Mouse (Mus musculus) Patski (cell line): ENCODE data around the gene Alyref2. TPM values are rescaled to one million over a fixed set of nuclear protein-coding genes. Genes with fewer than 3 reads are reported as not detected.
A peak's percentile ranks its signal among the peaks of the same experiment; 100 is the strongest.

Experiments
- ATAC-seq: fragments of 100-300 bp; one replicate; pipeline ENCODE4 v1.8.0; 2021
- CTCF ChIA-PET: fragments of 350-600 bp; sonication (Branson Sonifier 250); formaldehyde crosslinking; loops from one replicate; lab custom pipeline; 2022; ENCODE audit warnings: inconsistent platforms; lab: Charles Lee
- POLR2A ChIA-PET: fragments of 350-600 bp; sonication (Branson Sonifier 250); formaldehyde crosslinking; loops from one replicate; lab custom pipeline; 2022; ENCODE audit warnings: antibody characterized with exemption, inconsistent platforms; lab: Charles Lee
- DNase-seq: peaks from one replicate; pipeline ENCODE4 v3.0.0-alpha.2; 2011; ENCODE audit warnings: low read depth, low spot score
- H3K27me3 ChIP-seq: fragments of 371-371 bp; one replicate; pipeline ENCODE4 v1.5.1; 2021
- CTCF ChIP-seq: fragments of 100-300 bp; IDR thresholded peaks from one replicate; pipeline ENCODE4 v1.5.1; 2021
- in situ Hi-C: fragments of 300-500 bp; cut with MboI; formaldehyde crosslinking; loops from 3 replicates; pipeline ENCODE4 v1.11.1; 2018; ENCODE audit warnings: low pct_unique_long_range_greater_than_20kb, mixed read lengths
- polyA plus RNA-seq: library from polyadenylated mRNA; unstranded; gene quantifications from one replicate; pipeline ENCODE4 v1.2.3, GENCODE M21; 2021

Gene Alyref2
- polyA plus RNA-seq, 1 experiment from 2014 or later = 5.5 TPM

DNA sequence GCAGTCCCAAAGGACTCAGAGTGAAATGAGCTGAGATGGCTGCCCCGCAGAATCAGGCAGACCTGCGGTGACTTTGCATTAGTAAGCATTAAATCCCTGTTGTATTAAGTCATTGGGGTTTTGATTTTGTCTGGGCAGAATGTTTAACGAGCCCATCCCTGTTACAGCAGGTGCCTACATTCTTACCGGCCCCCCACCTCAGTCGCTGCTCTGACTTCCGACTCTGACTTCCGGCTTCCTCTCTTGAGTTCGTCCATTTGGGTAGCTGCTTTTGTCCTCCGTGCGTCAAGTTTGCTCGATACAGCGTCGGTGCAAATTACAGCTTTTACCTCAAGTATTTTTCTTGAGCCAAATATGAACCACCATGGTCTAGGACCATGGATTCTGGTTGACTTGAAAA is 9.0 kb upstream of the Alyref2 start:
- POLR2A ChIA-PET = no interaction called here
- no peak for ATAC-seq
- H3K27me3 ChIP-seq = no peaks in the 10 kb centered on the region
- CTCF ChIA-PET = no interaction called here
- TF ChIP-seq CTCF = no peak
- in situ Hi-C loops = no loop called here
- no peak for DNase-seq

DNA sequence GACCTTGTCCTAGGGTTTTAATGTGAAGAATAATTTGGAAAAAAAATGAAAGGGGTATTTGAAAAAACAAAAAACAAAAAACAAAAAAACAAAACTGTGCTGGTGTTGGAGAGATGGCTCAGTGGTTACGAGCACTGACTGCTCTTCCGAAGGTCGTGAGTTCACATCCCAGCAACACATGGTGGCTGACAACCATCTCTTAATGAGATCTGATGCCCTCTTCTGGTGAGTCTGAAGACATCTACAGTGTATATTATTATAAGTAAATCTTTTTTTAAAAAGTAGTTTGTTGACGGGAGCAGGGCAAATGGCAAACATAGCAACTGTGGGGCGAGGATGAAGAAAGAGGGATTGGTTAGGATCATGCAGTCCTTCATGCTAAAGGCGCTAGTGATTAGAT is 7.9 kb upstream of the Alyref2 start:
- no peak for ATAC-seq
- CTCF ChIA-PET = interaction anchor here (0.7 to 1.0 kb wide), 3 partner anchors 30 to 170 kb away, joined by 3 to 5 read pairs (median 4); no protein-coding TSS in a partner anchor
- in situ Hi-C loops = no loop called here
- POLR2A ChIA-PET = no interaction called here
- no peak for TF ChIP-seq CTCF
- no peak for DNase-seq
- no peaks in the 10 kb centered on the region for H3K27me3 ChIP-seq

DNA sequence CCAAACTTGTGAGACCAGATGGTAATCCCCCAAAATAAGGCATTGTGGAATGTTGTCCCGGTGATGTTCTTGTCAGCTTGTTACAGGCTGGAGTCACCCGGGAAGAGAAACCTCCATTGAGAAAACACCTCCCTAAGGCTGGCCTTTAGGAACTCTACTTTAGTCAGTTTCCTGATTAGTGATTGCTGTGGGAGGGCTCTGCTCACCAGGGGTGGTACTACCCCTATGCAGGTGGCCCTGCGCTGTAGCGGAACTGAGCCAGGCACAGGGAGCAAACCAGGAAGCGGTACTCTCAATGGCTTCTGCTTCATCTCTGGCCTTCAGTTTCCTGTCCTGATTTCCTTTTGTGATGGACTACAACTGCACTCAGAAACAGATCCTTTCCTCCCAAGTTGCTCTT is 3.4 kb upstream of the Alyref2 start:
- TF ChIP-seq CTCF = no peak
- DNase-seq (no peak), ATAC-seq (no peak)
- in situ Hi-C loops = no loop called here
- no peaks in the 10 kb centered on the region for H3K27me3 ChIP-seq
- ChIA-PET CTCF (interaction anchor here (1.5 kb wide), 1 partner anchor 19 kb away, joined by 5 read pairs; no protein-coding TSS in a partner anchor), POLR2A (interaction anchor here (0.6 kb wide), 1 partner anchor 88 kb away, joined by 3 read pairs; no protein-coding TSS in a partner anchor)

GRCm38 (mm10) chr1:171501016-171501610 is 2.2 kb upstream of the Alyref2 start:
- no peaks in the 10 kb centered on the region for H3K27me3 ChIP-seq
- POLR2A ChIA-PET = no interaction called here
- no peak for TF ChIP-seq CTCF
- in situ Hi-C loops = no loop called here
- no peak for DNase-seq
- ATAC-seq = no peak
- CTCF ChIA-PET = interaction anchor here (0.8 to 2.0 kb wide), 8 partner anchors 11 to 173 kb away, joined by 3 to 8 read pairs (median 4); partner anchors contain the start of gene Dedd

DNA sequence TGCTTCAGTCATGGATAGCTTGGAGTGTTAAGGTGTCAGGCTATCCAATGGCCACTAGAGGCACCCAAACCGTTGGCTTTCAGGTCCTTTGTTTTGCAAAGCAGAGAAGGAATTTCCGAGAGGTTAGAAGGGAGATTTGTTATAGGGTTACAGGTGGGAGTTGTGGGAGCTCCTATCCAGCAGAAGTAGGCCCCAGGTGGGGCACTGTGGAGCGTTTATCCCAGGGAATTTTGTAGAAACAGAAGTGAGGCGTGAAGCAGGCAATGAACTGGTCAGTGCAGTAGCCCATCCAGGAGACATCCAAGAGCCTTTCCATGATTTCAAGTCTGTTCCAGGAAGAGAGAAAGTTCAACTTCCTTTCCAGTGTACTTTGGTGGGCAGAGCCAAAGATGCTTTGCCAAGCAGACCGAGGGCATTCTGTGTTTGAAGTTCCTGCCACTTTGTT is 1.6 kb upstream of the Alyref2 start:
- POLR2A ChIA-PET = interaction anchor here (0.6 kb wide), 1 partner anchor 138 kb away, joined by 3 read pairs; no protein-coding TSS in a partner anchor
- in situ Hi-C loops = no loop called here
- H3K27me3 ChIP-seq = no peaks in the 10 kb centered on the region
- CTCF ChIA-PET = interaction anchor here (0.8 to 2.0 kb wide), 8 partner anchors 11 to 173 kb away, joined by 3 to 8 read pairs (median 4); partner anchors contain the start of gene Dedd
- ATAC-seq (peak; percentile 37), DNase-seq (no peak)
- no peak for TF ChIP-seq CTCF

DNA sequence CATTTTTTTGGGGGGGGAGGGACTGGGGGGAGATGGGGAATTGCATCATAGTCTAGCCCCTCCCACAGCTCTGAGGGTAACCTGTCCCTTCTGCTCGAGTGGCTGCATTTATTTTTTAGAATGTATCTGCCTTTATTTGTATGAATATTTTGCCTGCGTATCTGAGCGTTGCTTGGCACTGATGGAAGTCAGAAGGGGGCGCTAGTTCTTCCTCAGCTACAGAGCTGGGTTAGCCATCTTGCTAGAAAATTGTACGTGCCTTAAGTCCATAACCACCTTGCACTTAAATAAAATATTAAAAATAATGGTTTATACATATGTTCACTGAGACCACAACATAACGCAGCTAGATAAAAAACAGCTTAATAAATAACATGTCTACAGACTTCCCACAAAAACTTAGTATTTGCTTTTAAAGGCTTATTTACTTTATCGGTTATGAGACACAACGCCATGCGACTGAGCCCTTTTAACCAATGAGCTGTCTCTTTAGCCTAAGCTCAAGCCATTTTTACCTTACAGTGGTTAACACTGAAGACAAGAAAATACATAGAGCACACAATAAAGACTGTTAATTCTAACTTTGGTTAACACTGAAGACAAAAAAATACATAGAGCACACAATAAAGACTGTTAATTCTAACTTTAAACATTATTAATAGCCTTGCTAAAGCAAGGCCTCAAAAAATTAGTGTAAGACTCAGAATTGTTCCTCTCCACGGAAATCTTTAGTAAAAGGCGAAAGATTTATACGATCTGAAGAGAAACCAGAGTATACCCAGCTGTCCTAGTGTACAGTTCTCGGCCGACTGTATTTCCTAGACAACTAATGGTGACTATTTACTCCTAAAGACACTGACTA is 659 bp upstream of the Alyref2 start:
- ATAC-seq (peak; percentile 52), DNase-seq (no peak)
- ChIA-PET POLR2A (interaction anchor here (0.6 kb wide), 1 partner anchor 139 kb away, joined by 3 read pairs; no protein-coding TSS in a partner anchor), CTCF (interaction anchor here (0.8 to 2.0 kb wide), 8 partner anchors 23 to 143 kb away, joined by 3 to 8 read pairs (median 4); no protein-coding TSS in a partner anchor)
- H3K27me3 ChIP-seq = no peaks in the 10 kb centered on the region
- TF ChIP-seq CTCF = no peak
- in situ Hi-C loops = no loop called here

DNA sequence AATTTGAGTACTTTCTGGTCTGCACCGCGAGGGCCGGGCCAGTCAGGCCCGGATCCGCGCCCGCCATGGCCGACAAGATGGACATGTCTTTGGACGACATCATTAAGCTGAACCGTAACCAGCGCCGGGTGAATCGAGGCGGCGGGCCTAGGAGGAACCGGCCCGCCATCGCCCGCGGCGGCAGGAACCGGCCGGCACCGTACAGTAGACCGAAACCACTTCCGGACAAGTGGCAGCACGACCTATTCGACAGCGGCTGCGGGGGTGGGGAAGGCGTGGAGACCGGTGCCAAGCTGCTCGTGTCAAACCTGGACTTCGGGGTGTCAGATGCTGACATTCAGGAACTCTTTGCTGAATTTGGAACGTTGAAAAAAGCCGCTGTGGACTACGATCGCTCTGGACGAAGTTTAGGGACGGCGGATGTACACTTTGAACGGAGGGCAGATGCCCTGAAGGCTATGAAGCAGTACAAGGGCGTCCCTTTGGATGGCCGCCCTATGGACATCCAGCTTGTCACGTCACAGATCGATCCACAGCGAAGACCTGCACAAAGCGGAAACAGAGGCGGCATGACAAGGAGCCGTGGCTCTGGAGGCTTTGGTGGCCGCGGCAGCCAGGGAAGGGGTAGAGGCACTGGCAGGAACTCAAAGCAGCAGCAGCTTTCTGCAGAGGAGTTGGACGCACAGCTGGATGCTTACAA is 464 bp downstream of the Alyref2 start:
- in situ Hi-C loops = no loop called here
- H3K27me3 ChIP-seq = no peaks in the 10 kb centered on the region
- DNase-seq = no peak
- peak; percentile 64 for ATAC-seq
- CTCF ChIA-PET = interaction anchor here (1.3 to 1.9 kb wide), 2 partner anchors 59 to 65 kb away, joined by 4 to 7 read pairs; no protein-coding TSS in a partner anchor
- no peak for TF ChIP-seq CTCF
- POLR2A ChIA-PET = interaction anchor here (1.4 kb wide), 1 partner anchor 10 kb away, joined by 6 read pairs; no protein-coding TSS in a partner anchor

DNA sequence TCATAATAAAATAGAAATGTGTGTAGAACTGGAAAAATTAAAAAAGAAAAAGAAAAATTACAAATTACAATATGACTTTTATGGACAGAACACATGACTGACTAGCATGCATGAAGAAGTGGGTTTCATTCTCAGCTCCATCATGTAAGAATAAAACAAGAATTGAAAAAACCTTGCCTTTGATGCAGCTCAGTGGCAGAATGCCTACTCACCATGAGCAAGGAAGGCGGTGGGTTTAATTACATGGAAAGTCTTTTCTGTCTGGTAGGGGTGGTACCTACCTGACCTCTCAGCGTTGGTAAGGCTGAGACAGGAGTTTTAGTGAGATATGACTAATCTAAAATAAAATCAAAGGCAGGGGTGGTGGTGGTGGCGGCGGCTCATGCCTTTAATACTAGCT is 1.3 kb downstream of the Alyref2 start:
- CTCF ChIA-PET = no interaction called here
- in situ Hi-C loops = no loop called here
- POLR2A ChIA-PET = interaction anchor here (1.4 kb wide), 1 partner anchor 9 kb away, joined by 6 read pairs; no protein-coding TSS in a partner anchor
- ATAC-seq = no peak
- DNase-seq = no peak
- no peak for TF ChIP-seq CTCF
- no peaks in the 10 kb centered on the region for H3K27me3 ChIP-seq

DNA sequence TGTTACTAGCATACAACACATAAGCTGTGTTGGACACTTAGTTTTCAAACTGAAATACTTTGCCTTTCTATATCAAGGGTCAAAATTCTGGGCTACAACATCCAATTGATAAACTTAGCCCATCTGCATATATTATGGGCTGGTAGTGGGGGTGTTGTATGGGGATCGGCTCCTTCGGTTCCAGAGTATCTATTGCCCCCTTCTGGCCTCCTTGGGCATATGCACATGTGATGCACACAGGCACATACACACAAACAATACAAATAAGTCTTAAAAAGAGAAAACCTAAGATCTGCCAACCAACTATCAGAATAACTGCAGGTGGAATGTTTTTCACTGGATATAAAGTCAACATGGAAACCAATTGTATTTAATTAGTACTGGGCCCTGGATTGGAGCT is 10.0 kb downstream of the Alyref2 start:
- no peak for DNase-seq
- TF ChIP-seq CTCF = no peak
- ChIA-PET POLR2A (interaction anchor here (1.0 kb wide), 1 partner anchor 9 kb away, joined by 6 read pairs; the partner anchor contains the start of gene Alyref2), CTCF (interaction anchor here (1.6 kb wide), 1 partner anchor 20 kb away, joined by 5 read pairs; no protein-coding TSS in a partner anchor)
- in situ Hi-C loops = no loop called here
- no peaks in the 10 kb centered on the region for H3K27me3 ChIP-seq
- ATAC-seq = no peak
